Mouse (Mus musculus): ENCODE measurements around the gene Zfp652.
"Not testable (repeated sequence)": the region's sequence is repeated elsewhere in the genome, so short reads cannot be mapped to it uniquely, and the experiment has no call there.

Zfp652 gene

GRCm38 (mm10) chr11:95712563-95713224 is at the start of gene Zfp652:
Gene Zfp652, plus strand, starts transcription at chr11:95712673.
- in situ Hi-C loops (cut with MboI, MseI), result no loop called here

GRCm38 (mm10) chr11:95666529-95667149 is 45.8 kb upstream of the Zfp652 start, which contains the start of gene Phb:
Gene Phb, plus strand, starts transcription at chr11:95666957.
- in situ Hi-C loops (cut with MboI, MseI), result no loop called here

- in situ Hi-C loops (cut with MboI, MseI), result no loop called here
Observed at GRCm38 (mm10) chr11:95667177-95667576, 45.3 kb upstream of the Zfp652 start.

- in situ Hi-C loops (cut with MboI, MseI), result not testable (repeated sequence)
Observed at GRCm38 (mm10) chr11:95668086-95668485, 44.4 kb upstream of the Zfp652 start.

- in situ Hi-C loops (cut with MboI, MseI), result no loop called here
Observed at GRCm38 (mm10) chr11:95675498-95675897, 37.0 kb upstream of the Zfp652 start.

GRCm38 (mm10) chr11:95676307-95676706 is 36.2 kb upstream of the Zfp652 start:
- in situ Hi-C loops (cut with MboI, MseI), result no loop called here

GRCm38 (mm10) chr11:95677925-95678701 is 34.4 kb upstream of the Zfp652 start:
- in situ Hi-C loops (cut with MboI, MseI), result no loop called here

GRCm38 (mm10) chr11:95681995-95682601 is 30.4 kb upstream of the Zfp652 start:
- in situ Hi-C loops (cut with MboI, MseI), result no loop called here

GRCm38 (mm10) chr11:95682946-95683345 is 29.5 kb upstream of the Zfp652 start:
- in situ Hi-C loops (cut with MboI, MseI), result no loop called here

- in situ Hi-C loops (cut with MboI, MseI), result loop anchor here (5.0 kb wide), 1 partner anchor 66 kb away; no protein-coding TSS in a partner anchor
Observed at GRCm38 (mm10) chr11:95686031-95686430, 26.4 kb upstream of the Zfp652 start.

GRCm38 (mm10) chr11:95687084-95687656 is 25.3 kb upstream of the Zfp652 start:
- in situ Hi-C loops (cut with MboI, MseI), result loop anchor here (5.0 kb wide), 1 partner anchor 65 kb away; no protein-coding TSS in a partner anchor

GRCm38 (mm10) chr11:95688515-95688914 is 24.0 kb upstream of the Zfp652 start:
- in situ Hi-C loops (cut with MboI, MseI), result loop anchor here (5.0 kb wide), 1 partner anchor 64 kb away; no protein-coding TSS in a partner anchor

- in situ Hi-C loops (cut with MboI, MseI), result loop anchor here (5.0 kb wide), 1 partner anchor 63 kb away; no protein-coding TSS in a partner anchor
Observed at GRCm38 (mm10) chr11:95688981-95689380, 23.5 kb upstream of the Zfp652 start.

- in situ Hi-C loops (cut with MboI, MseI), result loop anchor here (5.0 kb wide), 1 partner anchor 63 kb away; no protein-coding TSS in a partner anchor
Observed at GRCm38 (mm10) chr11:95689544-95689943, 22.9 kb upstream of the Zfp652 start.

- in situ Hi-C loops (cut with MboI, MseI), result no loop called here
Observed at GRCm38 (mm10) chr11:95698541-95698940, 13.9 kb upstream of the Zfp652 start.

GRCm38 (mm10) chr11:95700778-95701739 is 11.4 kb upstream of the Zfp652 start:
- in situ Hi-C loops (cut with MboI, MseI), result no loop called here

GRCm38 (mm10) chr11:95704032-95704969 is 8.2 kb upstream of the Zfp652 start:
- in situ Hi-C loops (cut with MboI, MseI), result no loop called here

- in situ Hi-C loops (cut with MboI, MseI), result no loop called here
Observed at GRCm38 (mm10) chr11:95704970-95705330, 7.5 kb upstream of the Zfp652 start.

- in situ Hi-C loops (cut with MboI, MseI), result no loop called here
Observed at GRCm38 (mm10) chr11:95709534-95710040, 2.9 kb upstream of the Zfp652 start.
